Mouse (Mus musculus): ENCODE results near the gene Fam192a.

Gene Fam192a

GRCm38 (mm10) chr8:94601607-94602385 lies at the start of gene Fam192a, which contains the start of gene Rspry1:
Fam192a (minus strand) TSS chr8:94601997.
Rspry1 (plus strand) TSS chr8:94601937.
- DNase-seq (ENCODE audit: low read depth, low spot score), result peak; percentile 100

GRCm38 (mm10) chr8:94649496-94649895 lies 47.7 kb upstream of the Fam192a start:
- DNase-seq (ENCODE audit: low read depth, low spot score), result no peak

- no peak for DNase-seq (ENCODE audit: low read depth, low spot score)
These were observed 44.4 kb upstream of the Fam192a start for GRCm38 (mm10) chr8:94646165-94646564.

DNA sequence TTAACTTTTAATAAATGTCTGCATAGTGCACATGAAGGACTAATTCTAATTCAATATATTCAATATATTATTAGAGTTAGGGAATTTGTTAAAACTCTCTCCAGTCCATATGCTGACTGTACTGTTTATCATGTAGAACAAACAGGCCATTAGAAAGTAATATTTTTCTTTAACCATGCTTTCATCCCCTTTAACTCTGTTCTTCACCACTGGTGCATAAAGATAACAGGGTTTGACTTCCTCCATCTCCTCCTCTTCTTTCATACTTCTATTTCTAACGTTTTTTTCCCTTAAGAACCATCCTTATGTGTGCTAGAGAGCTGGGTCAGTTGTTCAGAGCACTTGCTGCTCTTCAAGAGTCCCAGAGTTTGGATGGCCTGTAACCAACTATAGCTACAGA lies 43.4 kb upstream of the Fam192a start:
- DNase-seq (ENCODE audit: low read depth, low spot score), result no peak

DNA sequence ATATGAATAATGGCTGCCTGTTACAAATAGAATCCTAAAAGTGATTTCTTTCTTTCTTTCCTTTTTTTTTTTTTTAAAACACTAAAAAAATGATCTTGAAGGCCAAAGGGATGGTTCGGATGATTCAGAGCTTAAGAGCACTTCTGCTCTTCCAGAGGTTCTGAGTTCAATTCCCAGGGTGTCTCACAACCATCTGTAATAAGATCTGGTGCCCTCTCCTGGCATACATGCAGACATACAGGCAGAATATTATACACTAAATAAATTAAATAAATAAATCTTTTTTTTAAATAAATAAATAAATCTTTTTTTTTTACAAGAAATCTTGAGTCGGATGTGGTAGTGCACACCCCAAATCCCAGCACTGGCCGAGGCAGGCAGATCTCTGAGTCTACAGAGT lies 40.1 kb upstream of the Fam192a start:
- no peak for DNase-seq (ENCODE audit: low read depth, low spot score)

DNA sequence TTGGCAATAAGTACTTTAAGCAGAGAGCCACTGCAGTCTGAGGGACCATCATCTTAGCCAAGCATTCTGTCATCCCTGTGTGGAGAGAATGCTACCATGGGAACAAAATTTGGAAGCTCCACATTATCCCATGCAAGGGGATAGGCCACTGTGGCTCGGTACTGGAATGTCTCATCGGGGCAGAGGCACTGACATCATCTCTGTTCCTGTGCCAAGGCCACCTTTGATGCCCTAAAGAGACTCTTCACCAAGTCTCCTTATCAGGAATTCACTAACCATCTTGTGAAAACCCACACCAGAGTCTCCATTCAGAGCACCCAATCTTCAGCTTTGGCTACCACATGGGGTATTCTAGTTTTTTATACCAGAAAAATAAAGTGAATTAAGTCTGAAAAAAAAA lies 39.4 kb upstream of the Fam192a start:
- no peak for DNase-seq (ENCODE audit: low read depth, low spot score)

DNA sequence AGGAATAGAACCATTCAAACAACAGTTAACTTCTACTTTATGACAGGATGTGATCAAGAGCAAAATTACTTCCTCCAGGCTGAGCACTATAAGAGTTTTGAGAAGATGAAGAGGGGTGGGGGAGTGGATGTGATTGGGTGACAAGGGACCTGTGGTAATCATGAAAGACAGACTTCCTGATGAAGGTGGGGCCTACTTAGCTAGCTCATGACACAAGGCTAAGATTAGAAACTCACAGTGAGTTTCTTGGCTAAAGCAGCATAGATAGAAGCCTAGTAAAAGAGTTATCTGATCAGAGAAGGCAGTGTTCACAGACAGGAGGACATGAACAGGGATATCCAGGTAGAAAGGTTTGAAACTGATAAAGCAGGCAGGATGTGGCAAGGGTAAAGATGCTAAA lies 32.4 kb upstream of the Fam192a start:
- DNase-seq (ENCODE audit: low read depth, low spot score), result no peak

- no peak for DNase-seq (ENCODE audit: low read depth, low spot score)
These were observed 31.9 kb upstream of the Fam192a start for GRCm38 (mm10) chr8:94633564-94634194.

DNA sequence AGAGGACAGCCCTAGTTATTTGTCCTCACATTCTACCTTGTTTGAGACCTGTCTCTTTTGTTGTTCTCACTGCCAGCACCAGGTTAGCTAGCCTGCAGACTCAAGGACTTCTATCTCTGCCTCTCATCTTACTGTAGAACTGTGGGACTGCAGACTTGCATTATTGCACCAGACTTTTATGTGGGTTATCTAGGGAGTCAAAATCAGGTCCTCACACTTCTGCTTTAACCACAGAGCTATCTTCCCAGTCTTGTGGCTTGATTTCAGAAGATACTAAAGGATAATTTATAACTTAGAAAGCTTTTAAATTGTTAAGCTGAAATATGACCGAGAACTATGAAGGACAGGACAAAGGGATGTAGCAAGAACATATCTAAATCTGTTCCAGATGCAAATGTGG lies 23.1 kb upstream of the Fam192a start:
- no peak for DNase-seq (ENCODE audit: low read depth, low spot score)

DNA sequence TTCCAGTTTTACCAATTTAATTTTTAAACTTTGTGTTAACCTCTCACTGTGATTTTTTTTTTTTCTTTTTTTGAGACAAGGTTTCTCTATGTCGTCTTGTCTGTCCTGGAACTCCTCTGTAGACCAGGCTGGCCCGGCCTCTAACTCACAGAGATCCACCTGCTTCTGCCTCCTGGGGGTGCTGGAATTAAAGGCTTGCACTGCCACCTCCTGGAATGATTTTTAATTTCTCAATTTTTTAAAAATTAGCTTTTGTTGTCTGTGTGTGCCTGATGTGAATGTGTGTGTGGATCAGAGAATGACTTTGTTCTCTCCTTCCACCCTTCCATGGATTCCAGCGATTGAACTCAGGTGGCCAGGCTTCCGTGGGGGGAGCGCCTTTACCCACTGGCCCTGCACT lies 5.3 kb upstream of the Fam192a start:
- DNase-seq (ENCODE audit: low read depth, low spot score), result no peak

GRCm38 (mm10) chr8:94604030-94604429 lies 2.2 kb upstream of the Fam192a start:
- no peak for DNase-seq (ENCODE audit: low read depth, low spot score)

DNA sequence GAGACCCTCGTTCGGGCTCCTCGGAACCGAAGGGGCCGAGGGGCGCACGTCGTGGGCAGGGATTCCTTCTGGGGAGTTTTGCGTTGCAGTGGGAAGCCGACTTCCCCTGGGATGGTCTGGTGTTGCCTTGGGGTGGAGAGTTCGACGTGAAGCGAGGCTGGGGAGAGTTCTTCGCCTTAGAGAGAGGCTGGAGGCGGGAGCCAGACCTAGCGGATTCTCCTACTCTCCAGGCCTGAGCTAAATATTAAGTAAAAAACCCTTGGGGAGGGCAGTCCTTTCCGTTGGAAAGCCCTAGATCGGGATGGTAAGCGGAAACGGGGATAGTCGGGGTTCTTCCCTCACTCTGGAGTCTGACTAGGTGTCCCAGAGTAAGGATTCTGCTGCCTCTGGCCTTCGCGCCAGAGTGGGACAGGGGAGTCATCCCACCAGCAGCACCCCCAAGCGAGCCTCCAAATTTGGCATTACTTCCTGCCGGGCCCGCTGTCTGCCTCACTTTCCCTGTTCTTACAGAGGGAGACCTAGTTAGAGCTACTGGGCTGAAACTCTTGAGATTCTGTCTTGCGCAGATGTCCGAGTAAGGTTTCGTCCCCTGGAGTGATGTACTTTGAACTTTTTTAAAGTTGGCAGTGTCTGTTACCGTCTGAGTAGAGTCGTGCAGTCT lies 804 bp upstream of the Fam192a start:
- DNase-seq (ENCODE audit: low read depth, low spot score), result no peak

GRCm38 (mm10) chr8:94601034-94601606 lies 677 bp downstream of the Fam192a start:
- no peak for DNase-seq (ENCODE audit: low read depth, low spot score)

DNA sequence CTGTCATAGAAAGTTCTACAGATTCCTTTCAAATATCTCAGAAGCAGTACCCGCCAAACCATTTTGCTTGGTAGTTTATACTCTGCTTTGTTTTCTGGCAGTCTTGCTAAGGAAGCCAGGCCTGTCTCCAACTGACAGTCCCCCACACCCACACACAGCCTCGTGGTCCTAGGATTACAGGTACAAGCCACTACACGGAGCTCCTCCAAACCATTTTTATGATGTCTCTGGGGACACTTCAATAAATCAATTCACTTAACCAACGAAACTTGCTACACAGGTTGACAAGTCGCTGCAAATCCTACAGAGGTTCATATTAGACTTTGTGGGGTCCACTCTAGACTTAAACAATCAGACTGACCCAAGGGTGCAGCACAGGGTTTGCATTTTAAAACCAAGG lies 1.3 kb downstream of the Fam192a start:
- DNase-seq (ENCODE audit: low read depth, low spot score), result no peak

DNA sequence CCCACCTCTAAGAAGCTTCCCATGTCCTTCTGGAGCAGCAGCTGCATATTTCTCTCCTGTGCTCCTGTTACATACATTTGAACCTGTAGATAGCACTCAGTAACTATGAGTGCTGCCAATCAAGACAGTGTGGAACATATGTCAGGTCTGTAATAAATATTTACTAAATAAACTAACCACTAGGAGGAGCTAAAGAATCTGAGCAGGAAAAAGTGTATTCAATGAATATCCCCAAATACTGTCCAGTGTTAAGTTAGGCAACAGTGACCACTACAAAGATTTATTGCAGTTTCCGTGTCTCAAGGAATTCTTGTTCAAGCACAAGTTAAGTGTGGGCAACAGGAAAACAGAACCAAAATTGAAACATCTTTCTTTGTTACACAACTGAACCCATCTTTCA lies 7.6 kb downstream of the Fam192a start:
- DNase-seq (ENCODE audit: low read depth, low spot score), result no peak

DNA sequence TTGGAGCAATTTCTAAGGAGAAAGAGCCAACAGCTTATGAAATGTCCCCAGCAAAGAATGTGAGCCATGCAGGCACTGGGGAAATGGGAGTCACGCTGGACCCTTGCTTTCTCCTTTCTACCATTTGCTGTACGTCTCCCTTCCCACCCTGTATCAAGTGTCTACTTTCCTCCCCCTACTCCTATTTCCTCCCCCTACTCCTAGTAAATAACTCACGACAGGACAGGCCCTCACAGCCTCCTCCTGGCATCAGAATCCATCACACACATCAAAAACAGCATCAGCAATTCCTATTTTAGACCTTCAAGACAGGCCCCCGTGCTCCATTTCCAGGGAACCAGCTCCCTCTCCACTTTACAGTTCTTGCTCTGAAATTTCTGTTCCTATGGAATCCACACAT lies 10.1 kb downstream of the Fam192a start:
- no peak for DNase-seq (ENCODE audit: low read depth, low spot score)

- peak; percentile 45 for DNase-seq (ENCODE audit: low read depth, low spot score)
These were observed 17.5 kb downstream of the Fam192a start for GRCm38 (mm10) chr8:94584238-94584817.

GRCm38 (mm10) chr8:94582569-94582968 lies 19.2 kb downstream of the Fam192a start:
- DNase-seq (ENCODE audit: low read depth, low spot score), result peak; percentile 65

- DNase-seq (ENCODE audit: low read depth, low spot score), result no peak
These were observed 19.8 kb downstream of the Fam192a start for GRCm38 (mm10) chr8:94581820-94582483.

DNA sequence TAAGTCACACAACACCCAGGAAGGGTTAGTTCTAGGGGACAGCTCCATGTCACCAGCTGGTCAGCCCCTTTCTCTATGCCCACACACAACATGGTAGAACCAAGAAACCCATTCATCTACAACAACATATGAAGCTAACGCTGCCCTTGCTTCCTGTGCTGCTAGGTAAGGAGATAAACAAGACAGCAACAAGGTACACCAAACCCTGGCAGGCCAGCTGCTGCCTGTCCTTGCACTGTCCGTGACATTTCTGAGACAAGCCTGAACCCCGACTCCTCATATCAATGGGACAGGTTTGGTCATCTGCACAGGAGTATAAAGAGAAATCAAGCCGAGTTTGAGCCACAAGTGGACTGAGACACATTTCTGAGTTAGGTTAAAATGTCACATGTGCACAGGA lies 26.6 kb downstream of the Fam192a start:
- no peak for DNase-seq (ENCODE audit: low read depth, low spot score)

DNA sequence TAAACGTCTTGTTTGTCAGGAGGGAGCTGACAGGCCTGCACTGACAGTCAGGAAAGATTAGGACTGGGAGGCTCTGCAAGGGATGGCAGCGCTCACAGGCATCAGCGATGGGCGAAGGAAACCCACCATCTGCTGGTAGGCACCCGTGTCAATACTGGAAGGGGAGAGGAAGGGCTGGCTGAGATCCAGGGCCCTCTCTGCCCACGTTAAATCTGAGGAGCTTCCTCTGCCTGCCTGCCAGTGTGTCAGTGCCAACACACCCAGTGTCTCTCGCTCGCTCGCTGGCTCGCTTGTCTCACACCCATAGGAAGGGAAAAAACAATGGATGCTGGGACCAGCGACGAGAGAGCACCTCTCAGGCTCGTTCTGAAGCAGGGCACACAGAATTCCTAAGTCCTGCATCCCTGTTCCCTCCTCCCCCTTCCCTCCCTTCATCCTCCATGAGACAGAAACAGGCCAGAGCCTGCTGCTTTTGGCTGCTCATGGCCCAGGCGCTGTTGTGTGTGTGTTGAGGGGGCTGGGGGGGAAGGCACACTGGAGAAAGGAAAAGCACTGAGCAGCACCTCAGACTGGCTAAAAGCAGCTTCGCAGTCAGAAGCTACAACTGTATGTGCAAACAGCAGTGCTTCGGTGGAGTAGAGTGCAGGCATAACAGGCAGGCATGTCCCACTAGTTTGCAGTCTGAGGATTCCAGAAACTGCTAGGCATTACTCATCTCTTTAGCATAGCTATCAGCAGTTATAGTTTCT lies 27.5 kb downstream of the Fam192a start:
- no peak for DNase-seq (ENCODE audit: low read depth, low spot score)
